Mouse (Mus musculus): ENCODE measurements around the gene Gucd1.

The Gucd1 gene

GRCm38 (mm10) chr10:75332268-75332667 is 185.5 kb downstream of the Gucd1 start:
- intact Hi-C loops (cut with DNase I), result no loop called here

GRCm38 (mm10) chr10:75328201-75328704 is 189.5 kb downstream of the Gucd1 start:
- intact Hi-C loops (cut with DNase I), result no loop called here

GRCm38 (mm10) chr10:75327081-75327480 is 190.7 kb downstream of the Gucd1 start:
- intact Hi-C loops (cut with DNase I), result no loop called here

GRCm38 (mm10) chr10:75326553-75326952 is 191.2 kb downstream of the Gucd1 start:
- intact Hi-C loops (cut with DNase I), result no loop called here

GRCm38 (mm10) chr10:75325821-75326220 is 192.0 kb downstream of the Gucd1 start:
- intact Hi-C loops (cut with DNase I), result no loop called here

GRCm38 (mm10) chr10:75324391-75324790 is 193.4 kb downstream of the Gucd1 start:
- intact Hi-C loops (cut with DNase I), result no loop called here

GRCm38 (mm10) chr10:75323986-75324385 is 193.8 kb downstream of the Gucd1 start:
- intact Hi-C loops (cut with DNase I), result no loop called here

- intact Hi-C loops (cut with DNase I), result no loop called here
Measured at GRCm38 (mm10) chr10:75322966-75323365, 194.8 kb downstream of the Gucd1 start.

GRCm38 (mm10) chr10:75320321-75320720 is 197.5 kb downstream of the Gucd1 start:
- intact Hi-C loops (cut with DNase I), result no loop called here

- intact Hi-C loops (cut with DNase I), result loop anchor here (5.0 kb wide), 1 partner anchor 164 kb away; no protein-coding TSS in a partner anchor
Measured at GRCm38 (mm10) chr10:75318206-75318605, 199.6 kb downstream of the Gucd1 start.

- intact Hi-C loops (cut with DNase I), result loop anchor here (2.0 to 5.0 kb wide), 2 partner anchors 120 to 165 kb away; no protein-coding TSS in a partner anchor
Measured at GRCm38 (mm10) chr10:75316908-75317761, 200.6 kb downstream of the Gucd1 start.

- intact Hi-C loops (cut with DNase I), result loop anchor here (2.0 to 5.0 kb wide), 2 partner anchors 120 to 166 kb away; no protein-coding TSS in a partner anchor
Measured at GRCm38 (mm10) chr10:75316872-75316907, 201.1 kb downstream of the Gucd1 start, which contains the start of gene Adora2a. Adora2a (plus strand) TSS chr10:75316877.

GRCm38 (mm10) chr10:75316472-75316871 is 201.3 kb downstream of the Gucd1 start:
- intact Hi-C loops (cut with DNase I), result loop anchor here (2.0 to 5.0 kb wide), 2 partner anchors 120 to 166 kb away; no protein-coding TSS in a partner anchor

- intact Hi-C loops (cut with DNase I), result loop anchor here (2.0 to 5.0 kb wide), 2 partner anchors 121 to 167 kb away; no protein-coding TSS in a partner anchor
Measured at GRCm38 (mm10) chr10:75315756-75316155, 202.0 kb downstream of the Gucd1 start.

- intact Hi-C loops (cut with DNase I), result no loop called here
Measured at GRCm38 (mm10) chr10:75314190-75314980, 203.4 kb downstream of the Gucd1 start.

GRCm38 (mm10) chr10:75312361-75312760 is 205.4 kb downstream of the Gucd1 start:
- intact Hi-C loops (cut with DNase I), result no loop called here

- intact Hi-C loops (cut with DNase I), result no loop called here
Measured at GRCm38 (mm10) chr10:75307130-75307529, 210.6 kb downstream of the Gucd1 start.

- intact Hi-C loops (cut with DNase I), result no loop called here
Measured at GRCm38 (mm10) chr10:75304413-75304812, 213.4 kb downstream of the Gucd1 start.

- intact Hi-C loops (cut with DNase I), result no loop called here
Measured at GRCm38 (mm10) chr10:75304049-75304405, 213.7 kb downstream of the Gucd1 start.

- intact Hi-C loops (cut with DNase I), result no loop called here
Measured at GRCm38 (mm10) chr10:75303324-75304048, 214.3 kb downstream of the Gucd1 start.

- intact Hi-C loops (cut with DNase I), result no loop called here
Measured at GRCm38 (mm10) chr10:75302536-75302935, 215.2 kb downstream of the Gucd1 start.

GRCm38 (mm10) chr10:75301937-75302336 is 215.8 kb downstream of the Gucd1 start:
- intact Hi-C loops (cut with DNase I), result no loop called here
